Mouse (Mus musculus) limb, embryonic 11.5 days (tissue): Measurements from ENCODE around the gene Tsfm. TPM values are rescaled to one million over a fixed set of nuclear protein-coding genes. Genes with fewer than 3 reads are reported as not detected.

Source experiments
- ATAC-seq: fragments of 200-750 bp; cut with Nextera tagmentation; 2 replicates; pipeline ENCODE4 v1.8.0; 2017; ENCODE audit warnings: low read depth; ENCODE audit not compliant: insufficient number of reproducible peaks, low FRiP score, low TSS enrichment
- DNase-seq: peaks from one replicate; pipeline ENCODE4 v3.0.0-alpha.2; 2015; ENCODE audit warnings: low spot score
- H3K27ac ChIP-seq: fragments of 300-500 bp; sonication (generic); replicated peaks from 2 replicates; pipeline ENCODE4 v1.5.1; 2014; ENCODE audit warnings: low read depth, mild to moderate bottlenecking, low read length
- H3K27me3 ChIP-seq: fragments of 300-500 bp; sonication (generic); 2 replicates; pipeline ENCODE4 v1.6.1; 2014; ENCODE audit warnings: mild to moderate bottlenecking, low read length, mixed read lengths; ENCODE audit not compliant: control insufficient read depth, insufficient read depth
- H3K36me3 ChIP-seq: fragments of 300-500 bp; sonication (generic); 2 replicates; pipeline ENCODE4 v1.6.1; 2014; ENCODE audit warnings: mild to moderate bottlenecking, low read length, moderate library complexity, mixed read lengths; ENCODE audit not compliant: control insufficient read depth, insufficient read depth
- H3K4me1 ChIP-seq: fragments of 300-500 bp; sonication (generic); 2 replicates; pipeline ENCODE4 v1.6.1; 2014; ENCODE audit warnings: low read length, mixed read lengths; ENCODE audit not compliant: control insufficient read depth, insufficient read depth
- H3K4me2 ChIP-seq: fragments of 300-500 bp; sonication (generic); 2 replicates; pipeline ENCODE4 v1.6.1; 2014; ENCODE audit warnings: low read depth, mild to moderate bottlenecking, moderate library complexity; ENCODE audit not compliant: severe bottlenecking
- H3K4me3 ChIP-seq: fragments of 300-500 bp; sonication (generic); 2 replicates; pipeline ENCODE4 v1.5.1; 2014; ENCODE audit warnings: low read depth, low read length
- H3K9ac ChIP-seq: fragments of 300-500 bp; sonication (generic); 2 replicates; pipeline ENCODE4 v1.6.1; 2014; ENCODE audit warnings: mild to moderate bottlenecking, low read length
- H3K9me3 ChIP-seq: fragments of 300-500 bp; sonication (generic); 2 replicates; pipeline ENCODE4 v1.6.1; 2016; ENCODE audit warnings: low read length; ENCODE audit not compliant: control insufficient read depth
- WGBS: fragments of 180-500 bp; shearing (Covaris S2); extraction: QIAGEN DNeasy Blood & Tissue Kit; methylation state at CpG from one replicate; pipeline ENCODE4 v1.1.7; 2014; 5-methylcytosine and 5-hydroxymethylcytosine counted together
- polyA plus RNA-seq: library from polyadenylated mRNA; unstranded; fragments of >200 nt; fragmentation: Nextera tagmentation; extraction: Ambion mirVana; gene quantifications from 2 replicates; pipeline ENCODE4 v1.2.1, GENCODE M21; 2014

Tsfm gene
- polyA plus RNA-seq, 1 experiment from 2014 or later, result 91.8 TPM

DNA sequence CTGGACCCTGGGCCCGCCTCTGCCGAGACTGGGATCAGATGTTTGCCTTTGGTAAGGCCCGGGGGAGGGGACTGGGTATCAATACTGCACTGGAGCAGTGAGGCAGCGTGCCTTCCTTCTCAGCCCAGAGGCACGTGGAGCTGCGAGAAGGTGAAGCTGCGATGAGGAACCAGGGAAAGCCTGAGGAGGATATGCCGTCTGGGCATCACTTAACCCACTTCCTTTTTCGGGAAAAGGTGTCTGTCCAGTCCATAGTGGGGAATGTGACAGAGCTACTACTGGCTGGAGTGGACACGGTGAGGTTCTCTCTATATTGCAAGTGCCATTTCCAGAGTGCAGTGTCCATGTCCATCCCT lies 19.5 kb upstream of the Tsfm start:
- Histone ChIP-seq H3K9me3 (no peaks in the 10 kb centered on the region), H3K4me2 (no peak overlapping the region), H3K27ac (no peak overlapping the region), H3K9ac (no peak overlapping the region), H3K4me3 (no peak overlapping the region), H3K4me1 (0 out of 2 replicates have a peak, but pooled peaks cover 6% of the 10 kb centered on the region), H3K36me3 (no peaks in the 10 kb centered on the region; the same call in 1 of the 2 replicates), H3K27me3 (peaks cover 39% of the 10 kb centered on the region)
- no peak for ATAC-seq
- 20% methylated on average over 10 of the region's 10 CpGs for WGBS
- no peak for DNase-seq

DNA sequence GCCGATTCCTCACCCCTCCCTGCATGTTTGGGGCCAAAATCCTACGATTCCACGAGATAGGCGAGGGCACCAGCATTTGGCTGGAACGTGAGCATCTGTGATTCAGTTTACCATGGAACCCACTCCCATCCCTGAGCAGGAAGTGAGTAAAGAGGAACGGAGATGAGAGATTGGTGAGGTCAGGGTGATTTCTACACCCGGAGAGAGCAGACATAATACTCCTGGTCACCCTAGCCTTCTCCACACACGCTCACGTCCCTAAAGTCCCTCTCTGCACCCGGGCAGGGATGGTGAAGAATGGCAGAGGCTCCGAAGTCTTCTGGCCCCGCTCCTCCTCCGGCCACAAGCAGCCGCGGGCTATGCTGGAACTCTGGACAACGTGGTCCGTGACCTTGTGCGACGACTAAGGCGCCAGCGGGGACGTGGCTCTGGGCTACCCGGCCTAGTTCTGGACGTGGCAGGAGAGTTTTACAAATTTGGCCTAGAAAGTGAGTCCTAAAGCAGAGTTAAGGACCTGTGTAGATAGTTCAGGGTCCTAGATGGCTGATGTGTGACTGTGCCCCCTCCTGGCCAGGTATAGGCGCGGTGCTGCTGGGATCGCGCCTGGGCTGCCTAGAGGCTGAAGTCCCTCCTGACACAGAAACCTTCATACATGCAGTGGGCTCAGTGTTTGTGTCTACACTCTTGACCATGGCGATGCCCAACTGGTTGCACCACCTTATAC lies 18.9 kb upstream of the Tsfm start:
- Histone ChIP-seq H3K9me3 (no peaks in the 10 kb centered on the region), H3K27me3 (peaks cover 39% of the 10 kb centered on the region), H3K4me3 (no peak overlapping the region), H3K36me3 (no peaks in the 10 kb centered on the region; the same call in 1 of the 2 replicates), H3K27ac (no peak overlapping the region), H3K4me1 (0 out of 2 replicates have a peak, but pooled peaks cover 6% of the 10 kb centered on the region), H3K4me2 (peak overlapping the region; percentile 17; the same call in 1 of the 2 replicates), H3K9ac (no peak overlapping the region)
- ATAC-seq (no peak), DNase-seq (no peak)
- 2% methylated on average over 29 of the region's 29 CpGs for WGBS

DNA sequence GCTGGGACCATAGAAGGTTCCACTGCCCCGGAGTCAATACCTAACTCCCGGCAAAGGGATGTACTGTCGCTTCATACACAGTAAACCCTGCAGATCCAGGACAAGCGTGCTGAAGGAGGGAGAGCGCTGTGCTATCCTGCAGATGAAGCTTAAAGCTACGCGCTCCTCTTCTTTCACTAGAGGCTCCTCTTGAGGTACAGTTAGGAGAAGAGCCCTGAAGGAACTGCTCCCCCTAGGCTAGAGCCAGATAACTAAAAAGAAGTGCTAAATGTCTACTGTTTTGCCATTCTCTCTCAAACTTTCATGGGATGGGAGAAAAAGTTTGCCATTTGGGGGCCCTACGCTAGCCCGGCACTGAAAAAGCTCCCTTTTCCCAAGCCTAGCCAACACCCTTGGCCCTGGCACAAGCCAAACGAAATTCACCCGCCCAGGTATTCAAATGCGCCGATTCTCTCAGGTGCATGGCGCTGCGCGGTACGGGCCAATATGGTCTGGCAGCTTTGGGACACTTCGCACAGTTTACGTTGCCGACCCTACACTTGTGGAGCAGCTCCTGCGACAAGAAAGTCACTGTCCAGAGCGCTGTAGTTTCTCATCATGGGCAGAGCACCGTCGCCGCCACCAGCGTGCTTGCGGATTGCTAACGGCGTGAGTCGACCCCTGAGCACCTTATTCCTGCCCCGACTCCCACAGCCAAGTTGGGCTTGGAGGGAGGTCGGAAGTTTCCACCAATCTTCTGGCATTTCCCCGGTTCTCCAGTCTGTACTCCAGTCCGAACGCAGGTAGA lies 18.2 kb upstream of the Tsfm start:
- H3K9me3 ChIP-seq, result no peaks in the 10 kb centered on the region
- peaks cover 39% of the 10 kb centered on the region for H3K27me3 ChIP-seq
- 0 out of 2 replicates have a peak overlapping the region, but pooled peaks have one; percentile 5 for H3K4me3 ChIP-seq
- H3K4me1 ChIP-seq, result 0 out of 2 replicates have a peak, but pooled peaks cover 6% of the 10 kb centered on the region
- DNase-seq (no peak), ATAC-seq (no peak)
- H3K9ac ChIP-seq, result no peak overlapping the region
- H3K4me2 ChIP-seq, result peak overlapping the region; percentile 17; the same call in 1 of the 2 replicates
- H3K27ac ChIP-seq, result no peak overlapping the region
- H3K36me3 ChIP-seq, result no peaks in the 10 kb centered on the region; the same call in 1 of the 2 replicates
- 5% methylated on average over 35 of the region's 35 CpGs for WGBS

DNA sequence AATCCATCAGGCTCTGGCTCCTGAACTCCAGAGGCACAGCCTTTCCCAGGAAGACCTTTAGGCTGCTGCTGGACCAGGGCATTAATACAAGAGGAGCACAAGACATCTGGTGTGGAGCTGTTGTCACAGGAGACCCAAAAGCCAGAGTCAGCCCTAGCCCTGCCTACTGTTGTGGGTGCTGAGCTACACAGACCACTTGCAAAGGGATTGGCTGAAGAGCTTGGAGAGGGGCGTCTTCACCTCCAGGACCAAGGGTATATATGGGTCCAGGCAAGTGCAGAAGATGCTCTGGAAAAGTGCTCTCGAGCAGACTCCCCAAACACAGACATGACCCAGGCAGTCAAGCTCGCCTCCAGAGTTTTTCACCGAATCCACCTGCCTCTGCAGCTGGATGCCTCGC lies 17.3 kb upstream of the Tsfm start, which contains the start of gene Cyp27b1:
Gene Cyp27b1, plus strand, starts transcription at position 297 of the 400 bp plus-strand sequence.
- Histone ChIP-seq H3K27me3 (peaks cover 39% of the 10 kb centered on the region), H3K9ac (no peak within 1 kb of the TSS; the same call in 1 of the 2 replicates), H3K4me2 (no peak within 1 kb of the TSS), H3K4me3 (0 out of 2 replicates have a peak within 1 kb of the TSS, but pooled peaks have one; percentile 5), H3K36me3 (no peaks in the 10 kb centered on the region; the same call in 1 of the 2 replicates), H3K27ac (no peak within 1 kb of the TSS), H3K4me1 (0 out of 2 replicates have a peak, but pooled peaks cover 6% of the 10 kb centered on the region), H3K9me3 (no peaks in the 10 kb centered on the region)
- no peak for ATAC-seq
- DNase-seq, result no peak
- 30% methylated on average over 5 of the region's 5 CpGs for WGBS

DNA sequence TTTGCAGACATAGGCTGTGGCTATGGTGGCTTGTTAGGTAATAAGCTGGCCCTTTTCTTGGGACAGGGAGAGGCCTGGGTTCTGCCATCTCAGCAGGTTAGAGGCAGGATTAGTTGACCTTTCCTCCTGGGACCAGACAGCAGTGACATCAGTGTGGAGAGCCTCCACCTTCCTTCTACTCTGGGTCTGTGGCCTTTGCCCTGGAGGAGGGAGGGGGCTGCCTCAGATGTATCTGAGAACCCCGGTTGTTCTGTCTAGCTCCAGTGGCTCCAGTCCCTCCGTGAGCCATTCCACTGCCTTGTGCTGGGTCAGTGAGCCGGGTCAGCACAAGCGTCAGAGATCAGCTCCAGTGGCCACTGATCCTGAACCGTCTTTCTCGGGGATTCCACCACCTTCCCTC lies 12.5 kb upstream of the Tsfm start:
- 92% methylated on average over 6 of the region's 6 CpGs for WGBS
- H3K9ac ChIP-seq, result no peak overlapping the region
- H3K27me3 ChIP-seq, result peaks cover 7% of the 10 kb centered on the region
- no peak overlapping the region for H3K4me2 ChIP-seq
- H3K4me1 ChIP-seq, result 0 out of 2 replicates have a peak, but pooled peaks cover 4% of the 10 kb centered on the region
- H3K9me3 ChIP-seq, result no peaks in the 10 kb centered on the region
- no peaks in the 10 kb centered on the region; the same call in 1 of the 2 replicates for H3K36me3 ChIP-seq
- no peak for DNase-seq
- no peak overlapping the region; the same call in 1 of the 2 replicates for H3K4me3 ChIP-seq
- ATAC-seq, result no peak
- H3K27ac ChIP-seq, result no peak overlapping the region

DNA sequence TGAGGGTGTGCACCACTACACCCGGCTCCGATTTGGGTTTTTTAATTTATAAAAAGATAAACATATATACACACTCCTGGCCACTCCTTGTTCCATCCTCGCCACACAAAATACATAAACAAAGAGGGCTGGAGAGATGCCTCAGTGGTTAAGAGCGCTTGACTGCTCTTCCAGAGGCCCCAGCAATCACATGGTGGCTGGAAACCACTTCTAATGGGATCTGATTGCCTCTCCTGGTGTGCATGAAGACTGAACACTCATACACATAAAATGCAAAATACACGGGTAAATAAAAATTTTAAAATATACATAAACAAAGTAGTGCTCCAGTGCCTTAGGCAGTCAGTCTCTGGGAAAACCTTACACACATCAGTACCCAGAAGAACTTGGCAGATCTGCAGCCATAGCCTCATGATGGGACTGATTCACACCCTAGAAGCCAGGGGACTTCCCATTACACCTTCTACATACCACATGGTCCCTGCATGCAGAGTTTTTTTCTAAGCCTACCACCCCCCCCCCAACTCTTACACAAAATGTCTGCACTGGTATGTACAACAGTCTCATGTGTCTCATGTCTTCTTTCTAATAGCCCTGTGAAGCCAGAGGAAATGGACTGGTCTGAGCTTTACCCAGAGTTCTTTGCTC lies 12.0 kb upstream of the Tsfm start:
- H3K27ac ChIP-seq, result no peak overlapping the region
- H3K9ac ChIP-seq, result peak overlapping the region; percentile 63
- no peaks in the 10 kb centered on the region; the same call in 1 of the 2 replicates for H3K36me3 ChIP-seq
- WGBS, result 22% methylated on average over 5 of the region's 5 CpGs
- peak overlapping the region; percentile 98 for H3K4me2 ChIP-seq
- H3K4me1 ChIP-seq, result 0 out of 2 replicates have a peak, but pooled peaks cover 4% of the 10 kb centered on the region
- peak overlapping the region; percentile 90 for H3K4me3 ChIP-seq
- ATAC-seq (0 out of 2 replicates have a peak, but pooled peaks have one; percentile 4), DNase-seq (no peak)
- H3K27me3 ChIP-seq, result peaks cover 1% of the 10 kb centered on the region
- no peaks in the 10 kb centered on the region for H3K9me3 ChIP-seq

DNA sequence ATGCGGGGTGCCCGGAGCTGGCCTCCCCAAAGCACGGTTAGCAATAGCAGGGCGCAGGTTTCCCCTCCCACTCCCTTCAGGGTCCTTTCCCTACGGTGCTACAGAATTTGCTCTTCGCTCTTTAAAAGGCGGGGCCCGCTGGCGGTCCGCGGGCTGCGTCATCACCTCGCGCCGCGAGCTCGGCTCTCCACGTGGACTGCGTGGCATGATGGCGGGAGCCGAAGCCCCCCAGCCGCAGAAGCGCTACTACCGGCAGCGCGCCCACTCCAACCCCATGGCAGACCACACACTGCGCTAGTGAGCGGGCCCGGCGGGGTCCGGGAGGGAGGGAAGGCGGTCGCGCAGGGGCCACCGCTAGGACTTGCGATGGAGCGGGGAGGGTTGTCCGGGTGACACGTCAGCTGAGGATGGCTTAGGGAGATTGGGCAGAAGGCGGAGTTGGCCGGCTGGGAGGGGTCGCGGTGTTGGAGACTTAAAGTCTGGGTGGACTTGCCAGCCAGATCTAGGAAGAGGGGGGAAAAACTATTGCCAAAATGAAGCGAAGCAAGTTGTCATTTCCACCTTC lies 11.2 kb upstream of the Tsfm start:
- peak overlapping the region; percentile 63 for H3K9ac ChIP-seq
- peak overlapping the region; percentile 98 for H3K4me2 ChIP-seq
- no peaks in the 10 kb centered on the region; the same call in 1 of the 2 replicates for H3K36me3 ChIP-seq
- H3K4me3 ChIP-seq, result peak overlapping the region; percentile 90
- WGBS, result 0% methylated on average over 44 of the region's 44 CpGs
- no peaks in the 10 kb centered on the region for H3K9me3 ChIP-seq
- DNase-seq (peak; percentile 96), ATAC-seq (peak; percentile 67)
- no peak overlapping the region for H3K27ac ChIP-seq
- no peaks in the 10 kb centered on the region; the same call in 1 of the 2 replicates for H3K27me3 ChIP-seq
- H3K4me1 ChIP-seq, result 0 out of 2 replicates have a peak, but pooled peaks cover 4% of the 10 kb centered on the region
